Mouse (Mus musculus): ENCODE results near the gene Btrc.

The Btrc gene

DNA sequence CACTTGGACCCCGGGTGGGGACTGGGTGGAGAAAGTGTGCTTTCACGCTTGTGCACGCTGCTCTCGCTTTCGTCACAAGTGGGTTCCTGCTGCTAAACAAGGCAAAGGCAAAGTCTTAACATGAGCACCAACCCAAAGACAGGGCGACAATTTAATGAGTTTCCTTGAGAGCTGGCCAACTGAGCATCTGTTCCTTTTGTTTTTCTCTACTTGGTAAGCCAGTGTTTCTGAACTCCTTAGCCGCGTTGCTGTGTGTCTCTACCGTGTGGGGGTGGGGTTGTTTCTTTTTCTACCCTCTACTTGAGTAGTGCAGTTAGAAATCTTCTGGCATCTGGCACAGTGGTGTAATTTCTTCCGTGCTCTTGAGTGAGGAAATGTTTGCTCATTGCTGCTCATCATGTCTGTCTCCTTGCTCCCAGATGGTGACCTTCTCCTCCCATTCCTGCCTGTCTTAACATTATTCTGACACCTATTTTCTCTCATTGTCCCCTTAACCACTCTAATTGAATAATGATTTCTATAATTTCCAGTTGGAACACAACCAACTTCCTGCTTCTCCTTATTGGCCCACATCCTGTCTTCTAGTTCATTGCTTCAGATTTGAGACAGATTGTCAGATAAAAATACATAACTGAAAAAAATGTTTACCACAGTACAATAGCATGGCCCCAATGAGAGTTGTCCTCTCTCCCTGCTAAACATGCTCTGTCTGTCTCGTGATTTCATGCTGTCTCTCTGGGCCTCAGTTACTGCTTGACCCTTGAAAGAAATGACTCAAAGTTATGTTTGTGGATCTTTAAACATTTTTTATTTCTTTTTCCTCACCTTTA, 109.4 kb downstream of the Btrc start:
- DNase-seq (ENCODE audit: low read depth, low spot score), result no peak

GRCm38 (mm10) chr19:45474686-45475085, 111.2 kb downstream of the Btrc start:
- no peak for DNase-seq (ENCODE audit: low read depth, low spot score)

DNA sequence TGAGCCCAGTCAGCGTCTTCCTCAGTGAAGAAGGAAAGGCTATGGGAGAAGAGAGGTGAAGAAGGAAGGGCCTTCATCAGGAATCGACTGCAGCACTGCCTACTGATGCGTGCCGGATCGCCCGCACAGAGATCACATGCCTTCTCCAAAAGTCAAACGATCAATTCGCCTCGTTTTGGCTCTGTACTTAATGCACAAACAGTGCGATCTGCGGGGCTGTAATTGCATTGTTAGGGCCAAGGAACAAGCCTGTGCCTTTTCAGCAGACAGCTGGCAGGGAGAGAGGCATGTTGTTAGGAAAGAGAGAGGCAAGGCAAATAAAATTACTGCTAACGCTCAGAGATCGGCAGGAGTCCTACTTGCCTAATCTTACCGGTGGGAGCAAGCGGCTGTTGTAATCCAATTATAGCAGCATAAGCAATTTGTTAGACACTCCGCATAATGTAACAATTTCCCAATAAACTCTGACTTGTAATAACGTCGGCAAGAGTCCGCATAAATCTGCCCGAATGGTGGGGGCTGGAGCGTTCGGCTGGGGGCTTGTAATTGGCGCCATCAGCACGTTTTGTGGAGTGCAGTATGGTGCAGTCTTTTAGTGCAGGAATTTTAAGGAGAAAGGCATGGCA, 112.5 kb downstream of the Btrc start:
- DNase-seq (ENCODE audit: low read depth, low spot score), result no peak

- DNase-seq (ENCODE audit: low read depth, low spot score), result no peak
Measured at GRCm38 (mm10) chr19:45479548-45479947, 116.0 kb downstream of the Btrc start.

GRCm38 (mm10) chr19:45480490-45480889, 117.0 kb downstream of the Btrc start:
- DNase-seq (ENCODE audit: low read depth, low spot score), result no peak

DNA sequence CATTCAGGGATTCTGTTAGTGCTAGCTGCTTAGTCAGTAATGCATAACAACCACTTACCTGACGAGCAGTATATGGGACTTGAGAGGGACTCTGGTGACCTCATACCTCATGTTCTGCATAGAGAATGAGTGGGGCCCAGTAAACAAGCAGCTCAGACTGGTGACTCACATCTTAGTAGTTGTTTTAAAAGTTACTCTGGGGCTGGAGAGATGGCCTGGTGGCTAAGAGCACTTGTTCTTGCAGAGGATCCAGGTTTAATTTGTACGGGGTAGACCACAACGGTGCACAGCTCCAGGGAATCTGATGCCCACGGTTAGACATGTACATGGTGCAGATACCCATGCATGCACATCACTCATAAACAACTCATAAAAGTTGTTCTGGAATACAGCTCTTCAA, 117.4 kb downstream of the Btrc start:
- peak; percentile 20 for DNase-seq (ENCODE audit: low read depth, low spot score)

DNA sequence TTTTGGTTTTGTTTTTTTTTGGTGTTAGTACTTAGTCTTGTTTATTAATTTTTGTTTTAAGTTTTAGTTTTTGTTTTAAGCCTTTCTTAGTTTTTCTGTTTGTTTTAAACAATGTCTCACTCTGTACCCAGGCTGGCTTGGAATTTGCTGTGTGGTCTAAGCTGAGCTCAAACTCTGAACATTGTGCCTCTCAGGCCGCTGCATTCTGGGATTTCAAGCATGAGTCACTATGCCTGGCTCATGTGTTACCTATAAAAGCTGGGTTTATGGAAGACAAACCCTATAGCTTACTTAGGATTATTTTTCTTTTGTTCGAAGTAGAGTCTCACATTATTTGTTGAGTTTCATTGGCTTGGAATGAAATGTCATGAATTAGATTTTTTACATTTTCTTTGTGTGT, 119.9 kb downstream of the Btrc start:
- peak; percentile 79 for DNase-seq (ENCODE audit: low read depth, low spot score)

GRCm38 (mm10) chr19:45486206-45486991, 122.9 kb downstream of the Btrc start:
- DNase-seq (ENCODE audit: low read depth, low spot score), result no peak

DNA sequence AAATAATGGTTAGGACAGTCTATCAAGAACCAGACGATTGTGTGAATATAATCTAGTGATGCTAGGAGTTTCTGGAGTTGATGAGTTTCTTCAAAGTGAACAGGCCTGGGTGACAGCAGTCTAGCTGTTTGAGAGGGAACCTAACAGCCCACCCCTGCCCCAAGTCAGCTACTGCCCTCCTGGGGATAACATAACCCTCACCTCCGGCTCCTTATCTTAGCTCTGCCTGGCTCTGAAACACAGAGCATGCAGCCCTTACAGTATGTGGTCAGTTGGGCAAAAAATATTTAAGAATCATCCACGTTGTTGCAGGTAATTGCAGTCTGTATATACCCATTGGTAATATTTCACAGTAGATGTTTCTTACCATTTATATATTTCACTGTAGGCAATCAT, 123.5 kb downstream of the Btrc start:
- DNase-seq (ENCODE audit: low read depth, low spot score), result no peak

GRCm38 (mm10) chr19:45489961-45490360, 126.4 kb downstream of the Btrc start:
- DNase-seq (ENCODE audit: low read depth, low spot score), result no peak

GRCm38 (mm10) chr19:45491246-45491645, 127.7 kb downstream of the Btrc start:
- DNase-seq (ENCODE audit: low read depth, low spot score), result no peak

- no peak for DNase-seq (ENCODE audit: low read depth, low spot score)
Measured at GRCm38 (mm10) chr19:45494121-45494775, 130.7 kb downstream of the Btrc start.

GRCm38 (mm10) chr19:45505446-45505845, 141.9 kb downstream of the Btrc start:
- no peak for DNase-seq (ENCODE audit: low read depth, low spot score)

GRCm38 (mm10) chr19:45507531-45507930, 144.0 kb downstream of the Btrc start:
- no peak for DNase-seq (ENCODE audit: low read depth, low spot score)

GRCm38 (mm10) chr19:45510680-45511079, 147.1 kb downstream of the Btrc start:
- DNase-seq (ENCODE audit: low read depth, low spot score), result no peak

GRCm38 (mm10) chr19:45511406-45511805, 147.9 kb downstream of the Btrc start:
- DNase-seq (ENCODE audit: low read depth, low spot score), result no peak

DNA sequence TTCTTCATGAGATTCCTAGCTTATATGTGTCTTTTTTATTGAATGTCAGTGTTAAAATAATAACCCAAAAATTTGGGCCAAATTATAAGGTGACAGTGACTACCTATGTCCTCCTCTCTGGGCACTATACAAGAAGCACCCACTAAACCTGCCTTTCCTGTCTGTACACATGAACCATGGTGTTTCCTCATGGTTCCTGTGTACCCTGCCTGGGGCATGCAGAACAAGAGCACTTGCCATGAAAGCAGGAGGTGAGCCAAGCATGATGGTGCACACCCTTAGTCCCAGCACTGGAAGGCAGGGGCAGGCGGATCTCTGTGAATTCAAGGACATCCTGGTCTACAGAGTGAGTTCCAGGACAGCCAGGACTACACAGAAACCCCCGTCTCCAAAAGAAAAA, 151.8 kb downstream of the Btrc start:
- no peak for DNase-seq (ENCODE audit: low read depth, low spot score)

DNA sequence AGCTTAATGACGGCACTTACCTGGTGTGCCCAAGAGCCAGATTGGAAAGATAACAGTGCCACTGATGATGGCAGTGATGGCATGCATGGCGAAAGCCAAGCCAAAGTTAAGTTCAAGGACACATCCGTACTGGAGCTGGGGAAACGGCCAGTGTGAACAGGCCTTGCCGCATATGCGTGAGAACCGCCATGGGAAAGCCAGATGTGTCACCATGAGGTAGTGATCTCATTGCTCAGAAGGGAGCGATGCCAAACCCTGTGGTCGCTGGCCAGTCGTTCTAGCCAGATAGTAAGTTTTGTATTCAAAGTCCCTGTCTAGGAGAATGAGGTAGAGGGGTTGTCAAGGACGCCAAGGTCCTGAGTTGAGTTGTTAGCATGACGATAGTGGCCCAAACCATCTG, 152.7 kb downstream of the Btrc start:
- DNase-seq (ENCODE audit: low read depth, low spot score), result no peak

- DNase-seq (ENCODE audit: low read depth, low spot score), result no peak
Measured at GRCm38 (mm10) chr19:45527382-45527781, 163.8 kb downstream of the Btrc start.

GRCm38 (mm10) chr19:45527931-45528534, 164.5 kb downstream of the Btrc start:
- no peak for DNase-seq (ENCODE audit: low read depth, low spot score)

- no peak for DNase-seq (ENCODE audit: low read depth, low spot score)
Measured at GRCm38 (mm10) chr19:45529294-45529693, 165.8 kb downstream of the Btrc start.
